Mouse (Mus musculus) limb, embryonic 14.5 days (tissue): ENCODE measurements at regions not wholly inside any gene's neighbourhood (a gene's known extent, or its start where the extent isn't known, plus 50 kb on each side); places are given as distances from the start of the nearest gene placed in this dataset.

Source experiments
- ATAC-seq: fragments of 200-750 bp; cut with Nextera tagmentation; 2 replicates; pipeline ENCODE4 v1.8.0; 2017; ENCODE audit warnings: low read depth, moderate number of reproducible peaks, moderate TSS enrichment; ENCODE audit not compliant: low FRiP score
- DNase-seq: peaks from one replicate; pipeline ENCODE4 v3.0.0-alpha.2; 2015; ENCODE audit warnings: low spot score
- H3K27ac ChIP-seq: fragments of 300-500 bp; sonication (generic); replicated peaks from 2 replicates; pipeline ENCODE4 v1.5.1; 2014; ENCODE audit warnings: low read depth, mild to moderate bottlenecking, low read length, moderate library complexity, mixed read lengths
- H3K27me3 ChIP-seq: fragments of 300-500 bp; sonication (generic); 2 replicates; pipeline ENCODE4 v1.6.1; 2014; ENCODE audit warnings: low read length, mixed read lengths; ENCODE audit not compliant: control insufficient read depth, insufficient read depth
- H3K36me3 ChIP-seq: fragments of 300-500 bp; sonication (generic); 2 replicates; pipeline ENCODE4 v1.6.1; 2014; ENCODE audit warnings: mild to moderate bottlenecking, low read length, moderate library complexity, mixed read lengths; ENCODE audit not compliant: control insufficient read depth, insufficient read depth
- H3K4me1 ChIP-seq: fragments of 300-500 bp; sonication (generic); 2 replicates; pipeline ENCODE4 v1.6.1; 2014; ENCODE audit warnings: antibody characterized with exemption, low read length, mixed read lengths; ENCODE audit not compliant: control insufficient read depth, insufficient read depth
- H3K4me2 ChIP-seq: fragments of 300-500 bp; sonication (generic); replicated peaks from 2 replicates; pipeline ENCODE4 v1.6.1; 2014; ENCODE audit warnings: low read depth, mild to moderate bottlenecking, low read length, moderate library complexity; ENCODE audit not compliant: severe bottlenecking
- H3K4me3 ChIP-seq: fragments of 300-500 bp; sonication (generic); replicated peaks from 2 replicates; pipeline ENCODE4 v1.5.1; 2014; ENCODE audit warnings: low read length
- H3K9ac ChIP-seq: fragments of 300-500 bp; sonication (generic); 2 replicates; pipeline ENCODE4 v1.6.1; 2014; ENCODE audit warnings: mild to moderate bottlenecking, low read depth, low read length, moderate library complexity; ENCODE audit not compliant: severe bottlenecking
- H3K9me3 ChIP-seq: fragments of 300-500 bp; sonication (generic); 2 replicates; pipeline ENCODE4 v1.6.1; 2016; ENCODE audit warnings: low read length; ENCODE audit not compliant: control insufficient read depth
- POLR2A ChIP-seq: fragments of 200-500 bp; IDR thresholded peaks from 2 replicates; pipeline ENCODE4 v1.8.0; 2012; ENCODE audit warnings: inconsistent platforms, mild to moderate bottlenecking, moderate library complexity, borderline replicate concordance; ENCODE audit not compliant: insufficient read depth, insufficient read length; ENCODE audit errors: extremely low read depth
- WGBS: fragments of 180-500 bp; shearing (Covaris S2); extraction: QIAGEN DNeasy Blood & Tissue Kit; methylation state at CpG from one replicate; pipeline ENCODE4 v1.1.7; 2014; 5-methylcytosine and 5-hydroxymethylcytosine counted together

- H3K4me2 ChIP-seq, result no peak overlapping the region
- 79% methylated on average over 4 of the region's 4 CpGs for WGBS
- TF ChIP-seq POLR2A, result no peak
- no peak overlapping the region for H3K4me3 ChIP-seq
- no peaks in the 10 kb centered on the region for H3K4me1 ChIP-seq
- H3K9ac ChIP-seq, result no peak overlapping the region
- H3K36me3 ChIP-seq, result no peaks in the 10 kb centered on the region
- ATAC-seq (no peak), DNase-seq (no peak)
- H3K27ac ChIP-seq, result no peak overlapping the region
- H3K27me3 ChIP-seq, result no peaks in the 10 kb centered on the region
- H3K9me3 ChIP-seq, result no peaks in the 10 kb centered on the region
Measured at GRCm38 (mm10) chr4:33786027-33786426, 138.4 kb upstream of the Cnr1 start.

- no peak for ATAC-seq
- Histone ChIP-seq H3K9ac (no peak overlapping the region), H3K4me1 (no peaks in the 10 kb centered on the region), H3K27me3 (no peaks in the 10 kb centered on the region), H3K9me3 (no peaks in the 10 kb centered on the region), H3K4me2 (no peak overlapping the region), H3K27ac (no peak overlapping the region), H3K36me3 (no peaks in the 10 kb centered on the region), H3K4me3 (no peak overlapping the region)
- DNase-seq, result no peak
- 88% methylated on average over 4 of the region's 4 CpGs for WGBS
- no peak for TF ChIP-seq POLR2A
Measured at GRCm38 (mm10) chr4:33786958-33787357, 137.4 kb upstream of the Cnr1 start.

- DNase-seq (no peak), ATAC-seq (no peak)
- no peak overlapping the region for H3K27ac ChIP-seq
- H3K4me2 ChIP-seq, result no peak overlapping the region
- H3K27me3 ChIP-seq, result no peaks in the 10 kb centered on the region
- no peak overlapping the region for H3K9ac ChIP-seq
- H3K36me3 ChIP-seq, result no peaks in the 10 kb centered on the region
- no peaks in the 10 kb centered on the region for H3K9me3 ChIP-seq
- H3K4me3 ChIP-seq, result no peak overlapping the region
- H3K4me1 ChIP-seq, result no peaks in the 10 kb centered on the region
- WGBS, result 89% methylated on average over 8 of the region's 8 CpGs
- no peak for TF ChIP-seq POLR2A
Measured at GRCm38 (mm10) chr4:33793398-33793797, 131.0 kb upstream of the Cnr1 start.

GRCm38 (mm10) chr4:33795461-33795860 lies 128.9 kb upstream of the Cnr1 start:
- TF ChIP-seq POLR2A, result no peak
- H3K4me3 ChIP-seq, result no peak overlapping the region

GRCm38 (mm10) chr4:33797964-33798363 lies 126.4 kb upstream of the Cnr1 start:
- no peak for DNase-seq
- no peak overlapping the region for H3K9ac ChIP-seq
- ATAC-seq, result no peak
- no peak for TF ChIP-seq POLR2A
- H3K27ac ChIP-seq, result no peak overlapping the region
- H3K27me3 ChIP-seq, result no peaks in the 10 kb centered on the region
- WGBS, result 94% methylated on average over 4 of the region's 4 CpGs
- no peaks in the 10 kb centered on the region for H3K4me1 ChIP-seq
- H3K4me3 ChIP-seq, result no peak overlapping the region
- H3K36me3 ChIP-seq, result no peaks in the 10 kb centered on the region
- H3K9me3 ChIP-seq, result no peaks in the 10 kb centered on the region
- H3K4me2 ChIP-seq, result no peak overlapping the region

More at GRCm38 (mm10) chr4:33795461-33795860, 128.9 kb upstream of the Cnr1 start:
- 89% methylated on average over 3 of the region's 3 CpGs for WGBS
- DNase-seq (no peak), ATAC-seq (no peak)
- Histone ChIP-seq H3K4me2 (no peak overlapping the region), H3K4me1 (no peaks in the 10 kb centered on the region), H3K9ac (no peak overlapping the region), H3K27me3 (no peaks in the 10 kb centered on the region), H3K36me3 (no peaks in the 10 kb centered on the region), H3K27ac (no peak overlapping the region), H3K9me3 (no peaks in the 10 kb centered on the region)

- 82% methylated on average over 6 of the region's 6 CpGs for WGBS
- Histone ChIP-seq H3K27ac (no peak overlapping the region), H3K4me3 (no peak overlapping the region), H3K36me3 (no peaks in the 10 kb centered on the region), H3K9ac (no peak overlapping the region), H3K4me1 (no peaks in the 10 kb centered on the region), H3K27me3 (no peaks in the 10 kb centered on the region), H3K9me3 (no peaks in the 10 kb centered on the region), H3K4me2 (no peak overlapping the region)
- ATAC-seq, result no peak
- DNase-seq, result no peak
- no peak for TF ChIP-seq POLR2A
Measured at GRCm38 (mm10) chr4:33798654-33799053, 125.7 kb upstream of the Cnr1 start.
